Mouse (Mus musculus): Measurements from ENCODE around the gene Omd. TPM values are rescaled to one million over a fixed set of nuclear protein-coding genes. Genes with fewer than 3 reads are reported as not detected.

Omd gene
- 0.92 and 1.1 TPM in 2 replicates for polyA plus RNA-seq (2015; fragmentation: Nextera tagmentation; extraction: Ambion mirVana)

GRCm38 (mm10) chr13:49581541-49582530 lies at the start of gene Omd:
Omd (plus strand) TSS chr13:49582462.
- H3K9ac ChIP-seq, result no peak within 1 kb of the TSS
- no peak for ATAC-seq (ENCODE audit: borderline replicate concordance, extremely low read depth, low FRiP score, low TSS enrichment)
- no peaks in the 10 kb centered on the region for H3K36me3 ChIP-seq
- peak within 1 kb of the TSS; percentile 0; the same call in 1 of the 2 replicates for H3K4me2 ChIP-seq
- WGBS, result 41% methylated on average over 8 of the region's 8 CpGs
- H3K27me3 ChIP-seq, result no peaks in the 10 kb centered on the region
- no peaks in the 10 kb centered on the region for H3K9me3 ChIP-seq
- no peak within 1 kb of the TSS for H3K4me3 ChIP-seq
- peak within 1 kb of the TSS; percentile 82 for H3K27ac ChIP-seq
- peaks cover 15% of the 10 kb centered on the region for H3K4me1 ChIP-seq

- H3K36me3 ChIP-seq, result no peaks in the 10 kb centered on the region
Observed at GRCm38 (mm10) chr13:49536946-49537345, 45.3 kb upstream of the Omd start.

GRCm38 (mm10) chr13:49538693-49539092 lies 43.6 kb upstream of the Omd start:
- Histone ChIP-seq H3K36me3 (no peaks in the 10 kb centered on the region), H3K27ac (no peak overlapping the region), H3K9ac (no peak overlapping the region), H3K27me3 (no peaks in the 10 kb centered on the region), H3K4me2 (no peak overlapping the region), H3K4me3 (no peak overlapping the region), H3K4me1 (no peaks in the 10 kb centered on the region), H3K9me3 (no peaks in the 10 kb centered on the region)
- 83% methylated on average over 1 of the region's 1 CpGs for WGBS
- no peak for ATAC-seq (ENCODE audit: borderline replicate concordance, extremely low read depth, low FRiP score, low TSS enrichment)

More at GRCm38 (mm10) chr13:49536946-49537345, 45.3 kb upstream of the Omd start:
- no peak overlapping the region for H3K27ac ChIP-seq
- H3K9ac ChIP-seq, result no peak overlapping the region
- no peaks in the 10 kb centered on the region for H3K4me1 ChIP-seq
- H3K4me3 ChIP-seq, result no peak overlapping the region
- no peaks in the 10 kb centered on the region for H3K9me3 ChIP-seq
- ATAC-seq (ENCODE audit: borderline replicate concordance, extremely low read depth, low FRiP score, low TSS enrichment), result no peak
- H3K27me3 ChIP-seq, result no peaks in the 10 kb centered on the region
- WGBS, result 98% methylated on average over 1 of the region's 1 CpGs
- no peak overlapping the region for H3K4me2 ChIP-seq

GRCm38 (mm10) chr13:49544279-49544678 lies 38.0 kb upstream of the Omd start, which contains the start of gene Aspn:
Aspn (plus strand) TSS chr13:49544443.
- H3K9ac ChIP-seq, result no peak within 1 kb of the TSS
- H3K9me3 ChIP-seq, result no peaks in the 10 kb centered on the region
- 55% methylated on average over 3 of the region's 3 CpGs for WGBS
- H3K27ac ChIP-seq, result no peak within 1 kb of the TSS
- H3K4me2 ChIP-seq, result no peak within 1 kb of the TSS
- no peaks in the 10 kb centered on the region for H3K27me3 ChIP-seq
- H3K4me1 ChIP-seq, result no peaks in the 10 kb centered on the region
- ATAC-seq (ENCODE audit: borderline replicate concordance, extremely low read depth, low FRiP score, low TSS enrichment), result peak; percentile 67; the same call in 1 of the 2 replicates
- H3K36me3 ChIP-seq, result no peaks in the 10 kb centered on the region
- no peak within 1 kb of the TSS for H3K4me3 ChIP-seq

- peak overlapping the region; percentile 50; the same call in 1 of the 2 replicates for H3K27ac ChIP-seq
- H3K4me3 ChIP-seq, result no peak overlapping the region
- H3K4me2 ChIP-seq, result 0 out of 2 replicates have a peak overlapping the region, but pooled peaks have one; percentile 6
- no peak for ATAC-seq (ENCODE audit: borderline replicate concordance, extremely low read depth, low FRiP score, low TSS enrichment)
- no peaks in the 10 kb centered on the region for H3K4me1 ChIP-seq
- H3K36me3 ChIP-seq, result no peaks in the 10 kb centered on the region
- no peaks in the 10 kb centered on the region for H3K9me3 ChIP-seq
- no peaks in the 10 kb centered on the region for H3K27me3 ChIP-seq
- WGBS, result 57% methylated on average over 3 of the region's 3 CpGs
- H3K9ac ChIP-seq, result no peak overlapping the region
Observed at GRCm38 (mm10) chr13:49545646-49546045, 36.6 kb upstream of the Omd start.

GRCm38 (mm10) chr13:49546517-49546916 lies 35.7 kb upstream of the Omd start:
- no peak overlapping the region for H3K9ac ChIP-seq
- no peak for ATAC-seq (ENCODE audit: borderline replicate concordance, extremely low read depth, low FRiP score, low TSS enrichment)
- peak overlapping the region; percentile 11; the same call in 1 of the 2 replicates for H3K27ac ChIP-seq
- no peak overlapping the region for H3K4me2 ChIP-seq
- no peaks in the 10 kb centered on the region for H3K36me3 ChIP-seq
- H3K9me3 ChIP-seq, result no peaks in the 10 kb centered on the region
- 68% methylated on average over 1 of the region's 1 CpGs for WGBS
- H3K27me3 ChIP-seq, result no peaks in the 10 kb centered on the region
- no peaks in the 10 kb centered on the region for H3K4me1 ChIP-seq
- H3K4me3 ChIP-seq, result no peak overlapping the region

- Histone ChIP-seq H3K9ac (no peak overlapping the region), H3K9me3 (no peaks in the 10 kb centered on the region), H3K27me3 (no peaks in the 10 kb centered on the region), H3K4me2 (no peak overlapping the region), H3K27ac (0 out of 2 replicates have a peak overlapping the region, but pooled peaks have one; percentile 33), H3K36me3 (no peaks in the 10 kb centered on the region), H3K4me1 (no peaks in the 10 kb centered on the region), H3K4me3 (no peak overlapping the region)
- WGBS, result 65% methylated on average over 1 of the region's 1 CpGs
- no peak for ATAC-seq (ENCODE audit: borderline replicate concordance, extremely low read depth, low FRiP score, low TSS enrichment)
Observed at GRCm38 (mm10) chr13:49547563-49548150, 34.6 kb upstream of the Omd start.

GRCm38 (mm10) chr13:49549616-49550015 lies 32.6 kb upstream of the Omd start:
- no peak overlapping the region for H3K27ac ChIP-seq
- H3K9ac ChIP-seq, result no peak overlapping the region
- H3K4me3 ChIP-seq, result no peak overlapping the region
- WGBS, result 90% methylated on average over 3 of the region's 3 CpGs
- no peak for ATAC-seq (ENCODE audit: borderline replicate concordance, extremely low read depth, low FRiP score, low TSS enrichment)
- no peaks in the 10 kb centered on the region for H3K27me3 ChIP-seq
- H3K9me3 ChIP-seq, result no peaks in the 10 kb centered on the region
- H3K4me2 ChIP-seq, result no peak overlapping the region
- no peaks in the 10 kb centered on the region for H3K36me3 ChIP-seq
- no peaks in the 10 kb centered on the region for H3K4me1 ChIP-seq

- Histone ChIP-seq H3K4me1 (0 out of 2 replicates have a peak, but pooled peaks cover 3% of the 10 kb centered on the region), H3K27me3 (no peaks in the 10 kb centered on the region), H3K4me3 (no peak overlapping the region), H3K4me2 (no peak overlapping the region), H3K9ac (no peak overlapping the region), H3K27ac (no peak overlapping the region), H3K9me3 (no peaks in the 10 kb centered on the region), H3K36me3 (no peaks in the 10 kb centered on the region)
- ATAC-seq (ENCODE audit: borderline replicate concordance, extremely low read depth, low FRiP score, low TSS enrichment), result no peak
- 66% methylated on average over 5 of the region's 5 CpGs for WGBS
Observed at GRCm38 (mm10) chr13:49554519-49554918, 27.7 kb upstream of the Omd start.

GRCm38 (mm10) chr13:49556203-49556602 lies 26.1 kb upstream of the Omd start:
- no peaks in the 10 kb centered on the region for H3K9me3 ChIP-seq
- H3K4me1 ChIP-seq, result 0 out of 2 replicates have a peak, but pooled peaks cover 3% of the 10 kb centered on the region
- 62% methylated on average over 1 of the region's 1 CpGs for WGBS

GRCm38 (mm10) chr13:49556924-49557323 lies 25.3 kb upstream of the Omd start:
- H3K27ac ChIP-seq, result no peak overlapping the region
- H3K4me3 ChIP-seq, result no peak overlapping the region
- no peaks in the 10 kb centered on the region for H3K36me3 ChIP-seq
- H3K4me1 ChIP-seq, result 0 out of 2 replicates have a peak, but pooled peaks cover 3% of the 10 kb centered on the region
- 59% methylated on average over 1 of the region's 1 CpGs for WGBS
- H3K27me3 ChIP-seq, result no peaks in the 10 kb centered on the region
- no peak for ATAC-seq (ENCODE audit: borderline replicate concordance, extremely low read depth, low FRiP score, low TSS enrichment)
- no peak overlapping the region for H3K4me2 ChIP-seq
- H3K9me3 ChIP-seq, result no peaks in the 10 kb centered on the region
- H3K9ac ChIP-seq, result no peak overlapping the region

More at GRCm38 (mm10) chr13:49556203-49556602, 26.1 kb upstream of the Omd start:
- Histone ChIP-seq H3K27me3 (no peaks in the 10 kb centered on the region), H3K4me3 (no peak overlapping the region), H3K4me2 (no peak overlapping the region), H3K9ac (no peak overlapping the region), H3K36me3 (no peaks in the 10 kb centered on the region), H3K27ac (no peak overlapping the region)
- no peak for ATAC-seq (ENCODE audit: borderline replicate concordance, extremely low read depth, low FRiP score, low TSS enrichment)
